Mouse (Mus musculus) v-Abl transformed pro-B cells (cell line): ENCODE data around the gene Gm45062.

Experiments
- in situ Hi-C, 2 experiments: fragments of 400-800 bp; cut with MboI; formaldehyde crosslinking; loops; one replicate each; pipeline ENCODE4 v1.15.1; 2025; ENCODE audit not compliant: unreplicated experiment in 2 of 2

Gene Gm45062

DNA sequence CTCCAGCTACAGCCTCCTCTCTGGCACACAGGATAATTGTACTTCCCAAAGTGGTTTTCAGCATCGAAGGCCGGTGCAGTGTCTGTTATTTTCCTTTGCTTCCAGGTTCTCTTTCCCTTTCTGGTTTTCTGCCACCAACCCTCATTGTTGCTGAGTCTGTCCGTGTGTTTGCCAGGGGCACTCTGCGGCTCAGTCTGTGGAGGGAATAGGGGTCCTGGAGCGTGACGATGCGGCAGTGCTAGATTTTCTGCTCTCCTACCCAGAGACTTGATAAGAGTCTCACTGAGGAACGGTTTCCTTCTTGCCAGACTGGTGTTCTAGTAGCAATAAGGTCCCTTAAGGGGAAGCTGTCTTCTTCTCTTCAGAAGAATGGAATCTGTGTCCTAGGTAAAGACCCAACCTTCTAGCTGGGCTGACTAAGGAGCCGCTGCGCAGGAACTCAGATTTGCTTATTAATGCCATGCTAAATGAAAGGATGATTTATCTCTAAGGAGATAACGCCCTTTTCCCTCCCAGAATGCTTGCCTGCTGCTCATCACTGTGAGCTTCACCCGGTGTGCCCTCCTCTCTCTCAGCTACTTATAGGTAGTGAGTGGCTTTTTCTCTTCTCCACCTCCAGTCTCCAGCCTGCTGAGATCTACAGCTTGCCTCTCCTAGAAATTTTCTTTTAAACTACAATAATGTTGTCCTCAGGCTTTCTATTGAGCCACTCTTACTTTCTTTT, 104.9 kb downstream of the Gm45062 start:
- in situ Hi-C loops = no loop called here

DNA sequence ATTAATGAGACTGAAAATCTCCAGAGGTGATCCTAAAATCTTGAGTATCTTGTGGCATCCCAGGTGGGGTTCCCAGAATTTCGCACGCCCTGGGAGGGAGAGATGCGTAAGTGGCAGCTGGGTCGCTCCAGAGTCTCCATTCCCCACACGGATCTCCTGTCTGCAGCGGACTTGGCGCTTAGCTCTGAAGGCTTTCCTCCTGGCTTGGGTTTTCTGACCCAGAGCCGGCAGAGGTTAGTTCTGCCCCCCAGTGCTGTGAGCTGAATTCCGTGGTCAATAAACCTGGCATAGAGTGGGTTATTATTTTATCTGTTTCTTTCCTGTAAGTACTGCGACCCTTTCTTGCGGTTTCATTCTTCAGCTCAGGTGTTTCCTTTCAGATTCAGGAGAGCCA, 105.5 kb downstream of the Gm45062 start:
- in situ Hi-C loops = no loop called here

DNA sequence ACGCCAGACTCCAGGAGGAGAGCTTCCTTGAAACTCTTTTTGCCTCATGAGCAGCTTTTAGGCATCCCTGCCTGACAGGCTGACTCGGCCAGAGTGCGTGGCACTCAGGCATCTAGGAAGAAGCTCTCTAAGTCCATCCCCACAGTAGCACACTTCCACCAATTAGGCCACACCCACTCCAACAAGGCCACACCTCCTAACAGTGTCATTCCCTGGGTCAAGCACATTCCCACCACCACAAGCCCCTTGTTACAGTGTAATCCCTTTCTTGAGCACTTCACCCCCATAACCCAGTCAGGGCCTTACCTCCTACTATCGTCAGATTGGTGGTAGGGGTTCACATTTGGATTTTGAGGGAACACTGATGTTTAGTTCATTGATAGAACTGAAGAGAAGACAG, 108.4 kb downstream of the Gm45062 start:
- in situ Hi-C loops = no loop called here

DNA sequence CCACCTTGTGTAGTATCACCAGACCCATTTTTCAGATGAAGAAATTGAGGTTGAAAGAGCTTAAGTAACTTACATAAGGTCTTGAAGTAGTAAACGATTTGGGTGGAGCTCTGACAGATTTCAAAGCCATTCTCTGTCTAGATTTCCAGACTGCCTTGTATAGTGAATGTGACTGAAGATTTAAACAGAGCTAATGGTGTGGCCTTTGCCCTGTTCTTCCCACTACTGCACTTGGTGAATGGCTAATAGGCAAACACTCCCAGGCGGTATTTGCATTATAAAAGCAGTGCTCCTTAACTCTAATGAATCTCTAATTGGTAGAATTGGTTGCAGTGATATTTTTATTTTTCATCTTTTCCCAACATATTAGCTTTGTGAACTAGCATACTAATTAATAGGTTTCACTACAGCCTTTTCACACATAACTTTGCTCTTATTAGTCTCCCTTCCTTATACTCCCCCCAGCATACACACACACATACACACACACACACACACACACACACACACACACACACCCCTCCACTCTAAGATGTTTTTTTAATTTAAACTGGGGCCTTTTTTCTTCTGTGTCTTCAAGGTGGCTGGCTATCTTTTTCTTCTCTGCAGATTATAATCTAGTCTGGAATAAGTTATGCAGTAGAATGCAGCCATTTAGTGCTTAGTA, 109.1 kb downstream of the Gm45062 start:
- in situ Hi-C loops = no loop called here

DNA sequence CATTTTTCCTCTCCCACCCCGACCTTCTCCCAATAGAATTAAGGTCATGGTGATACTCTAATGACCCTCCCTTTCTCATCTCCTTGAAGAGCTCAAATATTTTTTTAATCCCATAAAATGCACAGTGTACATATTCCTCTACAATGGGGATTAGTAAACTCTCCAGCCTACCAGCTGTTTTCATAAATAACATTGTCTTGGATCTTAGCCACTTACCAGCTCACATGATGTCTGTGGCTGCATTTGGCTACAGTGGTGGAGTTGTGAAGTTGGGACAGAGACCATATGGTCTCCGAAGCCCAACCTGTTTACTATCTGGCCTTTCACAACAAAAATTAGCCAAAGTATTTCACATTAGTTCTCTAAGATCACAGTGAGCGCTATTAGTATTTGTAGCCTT, 111.4 kb downstream of the Gm45062 start:
- in situ Hi-C loops = no loop called here

DNA sequence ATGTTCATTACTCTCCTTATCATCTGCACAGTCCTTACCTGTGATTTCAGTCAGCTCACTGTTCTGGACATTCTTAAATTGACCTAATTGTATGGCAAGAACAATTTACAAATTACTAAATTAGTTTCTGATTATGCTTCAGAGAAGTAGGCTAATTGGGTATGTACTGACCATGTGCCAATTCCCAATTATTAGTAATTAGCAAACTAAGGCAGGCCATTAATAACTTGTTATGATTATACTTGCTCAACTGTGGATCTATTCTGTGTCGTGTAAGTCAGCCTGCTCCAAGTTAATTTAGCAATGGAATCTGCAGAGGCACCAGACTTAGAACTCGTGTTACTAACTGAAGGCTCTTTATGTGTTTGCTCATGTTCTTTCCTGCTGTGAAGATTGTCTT, 113.8 kb downstream of the Gm45062 start:
- in situ Hi-C loops = no loop called here

DNA sequence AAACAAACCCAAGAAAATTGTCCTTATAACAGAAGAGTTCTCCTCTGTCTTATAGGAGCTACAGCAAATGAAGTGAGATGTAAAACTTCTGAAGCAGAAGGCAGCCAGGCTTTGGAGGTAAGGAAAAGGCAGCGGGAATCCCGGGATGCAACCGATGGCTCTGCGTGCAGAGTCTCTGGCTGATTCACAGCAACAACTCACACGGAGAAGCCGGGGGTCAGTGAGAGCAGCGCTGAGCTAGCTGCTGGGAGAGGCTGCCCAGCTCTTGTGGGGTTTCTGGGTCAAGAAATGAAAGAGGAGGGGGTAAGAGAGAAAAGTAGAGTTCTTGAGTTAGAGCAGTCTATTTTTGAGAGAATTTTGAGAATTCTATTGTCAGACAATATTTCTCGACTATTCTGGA, 114.6 kb downstream of the Gm45062 start:
- in situ Hi-C loops = no loop called here

DNA sequence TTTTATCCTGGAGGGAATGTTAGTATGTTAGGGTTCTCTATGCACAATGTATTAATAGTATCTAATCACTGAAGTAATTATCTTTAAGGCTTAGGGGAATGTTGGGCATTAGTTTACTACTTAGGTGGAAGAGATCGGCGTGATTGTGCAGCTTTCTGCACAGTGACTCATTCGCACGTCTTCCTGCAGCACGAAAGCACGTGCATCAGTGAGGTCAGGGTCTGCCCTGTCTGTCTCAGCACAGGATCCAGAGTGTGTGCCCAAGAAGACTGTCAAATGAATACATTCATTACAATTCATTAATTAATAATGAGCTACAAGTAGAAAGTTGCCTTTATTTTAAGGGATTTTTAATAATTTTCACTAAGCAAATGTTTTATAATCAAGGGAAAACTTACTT, 115.0 kb downstream of the Gm45062 start:
- in situ Hi-C loops = no loop called here

DNA sequence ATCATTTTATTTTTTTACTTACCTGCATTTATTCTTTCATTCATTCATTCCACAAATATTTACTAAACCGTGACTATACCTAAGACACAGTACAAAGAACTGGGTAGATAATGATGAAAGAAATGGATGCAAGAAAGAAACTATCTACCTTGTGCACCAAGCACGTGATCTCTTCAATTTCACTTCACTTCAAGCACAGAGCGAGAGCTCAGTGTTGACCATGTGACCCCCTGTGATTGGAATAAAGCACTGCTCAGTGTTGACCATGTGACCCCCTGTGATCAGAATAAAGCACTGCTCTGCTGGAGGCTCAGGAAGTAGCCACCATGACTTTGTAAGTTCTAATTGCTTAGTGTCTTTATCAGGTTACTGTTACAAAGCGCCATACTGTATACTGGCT, 115.5 kb downstream of the Gm45062 start:
- in situ Hi-C loops = no loop called here

DNA sequence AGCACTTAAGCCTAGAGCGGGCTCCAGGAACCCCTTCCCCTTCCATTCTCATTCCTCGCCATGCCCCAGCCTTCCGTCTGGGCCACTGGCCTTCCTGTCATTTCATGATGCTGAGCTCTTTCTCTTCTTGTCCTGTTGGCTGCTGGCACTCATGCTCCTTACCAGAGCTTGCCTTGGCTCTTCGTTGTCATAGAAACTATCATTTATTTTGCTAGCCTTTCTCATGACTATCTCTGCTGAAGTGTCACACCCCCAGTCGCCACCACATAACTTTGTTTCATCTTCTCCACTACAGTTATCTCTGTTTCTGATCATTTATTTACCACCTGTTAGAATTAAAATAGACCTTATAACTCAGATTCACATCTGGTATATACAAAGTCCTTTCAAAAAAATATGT, 117.1 kb downstream of the Gm45062 start:
- in situ Hi-C loops = no loop called here

DNA sequence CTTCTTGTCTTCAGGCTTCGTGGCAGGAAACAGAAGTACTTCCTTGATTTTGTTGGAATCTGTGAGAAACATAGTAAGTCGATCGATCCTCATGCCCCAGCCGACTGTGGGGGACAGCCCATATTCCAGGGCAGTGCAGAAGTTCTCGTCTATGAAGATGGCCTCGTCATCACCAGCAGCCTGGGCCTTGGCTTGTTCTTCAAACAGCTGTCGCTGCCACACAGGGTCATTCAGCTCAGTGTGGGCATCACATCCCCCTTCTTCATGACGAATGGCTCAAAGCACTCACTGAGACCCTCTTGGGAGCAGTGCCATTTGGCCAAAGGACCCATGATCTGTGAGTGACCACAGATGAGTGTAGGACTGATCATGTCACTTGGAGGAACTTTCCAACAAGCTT, 118.4 kb downstream of the Gm45062 start:
- in situ Hi-C loops = no loop called here

DNA sequence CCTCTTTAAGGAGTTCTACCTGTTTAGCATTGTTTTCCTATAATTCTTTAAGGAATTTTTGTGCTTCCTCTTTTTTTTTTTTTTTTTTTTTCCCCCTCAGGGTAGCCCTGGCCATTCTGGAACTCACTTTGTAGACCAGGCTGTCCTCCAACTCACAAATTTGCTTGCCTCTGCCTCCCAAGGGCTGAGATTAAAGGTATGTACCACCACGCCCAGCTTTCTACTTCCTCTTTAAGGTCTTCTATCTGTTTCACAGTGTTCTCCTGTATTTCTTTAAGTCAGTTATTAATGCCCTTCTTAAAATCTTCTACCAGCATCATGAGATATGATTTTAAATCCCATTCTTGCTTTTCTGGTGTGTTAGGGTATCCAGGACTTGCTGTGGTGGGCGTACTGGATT, 130.1 kb downstream of the Gm45062 start:
- in situ Hi-C loops = no loop called here

DNA sequence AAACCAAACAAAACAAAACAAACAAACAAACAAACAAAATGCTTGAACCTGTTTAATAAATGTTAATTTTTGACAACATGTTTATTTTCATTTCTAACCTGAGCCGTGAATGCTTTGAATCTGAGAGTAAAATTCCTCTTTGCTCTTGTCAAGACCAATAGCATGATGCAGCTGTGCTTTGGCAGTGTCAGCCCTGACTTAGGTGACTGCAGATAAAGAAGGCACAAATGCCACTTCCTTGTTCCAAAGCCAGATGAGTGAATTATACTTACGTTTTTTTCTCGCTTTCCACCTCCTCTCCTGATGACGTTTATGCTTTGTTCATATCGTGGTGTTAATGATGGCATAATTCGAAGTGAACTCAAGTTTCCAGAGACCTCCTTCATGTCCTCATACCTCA, 131.0 kb downstream of the Gm45062 start:
- in situ Hi-C loops = no loop called here

DNA sequence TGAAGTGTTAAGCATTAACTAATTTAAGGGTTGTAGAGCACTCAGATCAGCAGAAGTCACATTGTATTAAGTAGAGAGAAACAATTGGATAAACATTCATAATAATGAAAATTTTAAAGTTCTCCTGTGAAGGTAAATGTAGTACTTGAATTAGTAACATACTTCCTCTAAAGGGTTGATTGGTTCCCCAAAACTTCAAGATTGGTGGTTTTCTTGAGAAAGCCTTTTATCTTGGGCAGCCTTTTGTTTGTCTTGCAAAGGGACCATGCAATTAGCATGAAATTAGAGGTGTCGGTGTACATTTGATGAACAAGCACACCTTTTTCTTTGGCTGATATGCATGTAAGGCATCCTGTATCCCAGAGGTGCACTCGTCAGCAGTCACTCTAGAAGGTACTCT, 131.7 kb downstream of the Gm45062 start:
- in situ Hi-C loops = no loop called here

DNA sequence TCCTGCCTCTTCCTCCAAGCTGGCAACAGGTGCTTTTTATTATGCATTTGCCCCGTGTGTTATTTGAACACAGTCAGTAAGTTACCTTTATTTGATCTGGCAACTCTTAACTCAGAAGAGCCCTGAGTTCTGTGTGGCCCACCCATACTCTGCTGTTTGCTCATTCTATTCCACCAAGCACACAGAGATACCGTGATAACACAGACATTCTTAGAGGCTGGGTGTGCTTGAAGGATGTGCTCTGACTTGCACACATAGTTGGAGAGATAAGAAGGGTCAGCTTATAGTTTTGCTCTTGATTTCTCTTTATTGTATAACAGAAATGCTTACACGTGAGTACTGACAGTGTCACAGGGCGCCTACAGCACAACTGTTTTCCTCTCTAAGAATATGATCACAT, 133.8 kb downstream of the Gm45062 start:
- in situ Hi-C loops = no loop called here

DNA sequence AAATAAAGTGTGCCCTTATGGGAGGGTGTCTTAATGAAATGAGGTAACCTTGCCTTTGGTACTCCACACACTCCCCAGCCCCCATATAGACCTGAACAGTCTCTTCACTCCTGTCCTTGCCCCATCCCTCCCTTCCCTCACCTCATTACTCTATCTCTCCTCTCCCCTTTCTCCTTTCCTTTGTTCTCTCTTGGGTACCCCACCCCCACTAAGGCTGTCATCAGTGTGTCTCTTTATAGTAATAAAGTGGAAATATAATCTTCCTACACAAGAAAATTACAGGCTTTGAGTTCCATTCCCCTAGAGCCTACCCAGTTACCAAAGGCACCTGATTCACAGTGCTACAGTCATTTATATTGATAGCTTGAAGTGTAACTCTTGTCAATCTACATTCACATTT, 134.8 kb downstream of the Gm45062 start:
- in situ Hi-C loops = no loop called here

DNA sequence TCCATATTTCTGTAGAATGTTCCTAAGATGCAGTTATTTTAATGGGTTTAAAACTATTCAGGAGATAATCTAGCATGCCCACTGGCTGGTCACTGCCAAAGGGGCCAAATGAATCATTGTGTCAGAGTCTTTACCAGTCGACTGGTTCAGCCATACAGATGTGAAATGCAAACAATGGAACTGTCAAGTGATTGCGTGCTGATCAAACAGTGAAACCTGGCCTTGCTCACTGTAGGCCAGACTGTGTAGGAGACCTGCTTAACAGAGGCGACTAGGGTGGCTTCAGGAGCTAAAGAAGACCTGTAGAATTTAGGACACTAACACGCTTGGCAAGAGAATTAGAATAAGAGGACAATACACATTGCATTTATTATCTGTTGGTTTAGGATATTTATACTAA, 135.8 kb downstream of the Gm45062 start:
- in situ Hi-C loops = no loop called here

DNA sequence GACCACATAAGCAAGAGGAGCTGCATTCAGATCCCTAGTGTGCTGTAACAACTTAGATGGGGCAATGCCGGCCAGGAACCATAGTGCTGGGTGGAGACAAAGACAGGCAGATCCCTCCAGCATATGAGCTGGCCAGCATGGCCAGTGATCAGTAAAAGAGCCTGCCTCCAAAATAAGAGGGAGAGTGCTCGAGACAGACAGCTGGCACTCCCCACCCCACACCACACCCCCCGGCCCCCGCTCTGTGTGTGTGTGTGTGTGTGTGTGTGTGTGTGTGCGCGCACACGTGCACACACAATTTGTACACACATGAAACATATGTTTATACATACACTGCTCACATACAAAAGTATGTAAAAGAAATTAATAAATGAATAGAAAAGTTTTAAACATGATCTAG, 138.0 kb downstream of the Gm45062 start:
- in situ Hi-C loops = no loop called here

DNA sequence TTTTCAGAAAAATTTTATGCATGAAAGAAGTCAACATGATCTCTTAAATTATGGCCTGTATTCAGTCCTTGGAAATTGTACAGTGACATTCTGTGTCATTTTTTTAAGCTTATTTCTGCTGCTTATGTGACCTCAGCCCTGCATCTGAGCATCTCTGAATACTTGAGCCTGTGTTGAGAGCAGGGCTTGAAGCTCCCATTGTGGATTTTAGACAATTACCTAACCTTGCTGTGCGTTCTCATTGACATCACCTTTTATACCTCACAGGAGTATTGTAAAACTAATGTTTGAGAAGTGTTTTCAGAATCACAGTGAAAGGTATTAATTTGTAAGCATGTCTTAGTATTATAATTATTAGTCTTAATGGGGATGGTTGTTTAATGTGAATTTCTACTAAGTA, 140.5 kb downstream of the Gm45062 start:
- in situ Hi-C loops = no loop called here

DNA sequence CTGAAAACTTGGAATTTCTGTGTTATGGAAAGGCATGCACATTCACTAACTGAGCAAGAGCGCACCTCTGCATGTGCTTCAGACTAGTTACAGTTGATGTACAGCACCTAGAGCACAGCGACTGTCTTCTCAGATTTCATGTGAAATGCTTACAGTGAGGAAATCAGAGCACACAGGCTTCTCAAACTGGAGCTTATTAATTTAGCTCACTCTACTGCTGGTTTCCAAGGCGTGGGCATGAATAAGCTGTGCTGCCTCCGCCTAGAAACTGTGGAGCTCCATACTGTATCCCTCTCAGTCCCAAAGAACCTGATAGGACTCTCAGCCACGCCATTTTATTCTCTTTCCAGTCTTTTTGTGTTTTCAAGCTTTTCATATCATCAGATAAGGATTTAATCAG, 143.9 kb downstream of the Gm45062 start:
- in situ Hi-C loops = no loop called here

DNA sequence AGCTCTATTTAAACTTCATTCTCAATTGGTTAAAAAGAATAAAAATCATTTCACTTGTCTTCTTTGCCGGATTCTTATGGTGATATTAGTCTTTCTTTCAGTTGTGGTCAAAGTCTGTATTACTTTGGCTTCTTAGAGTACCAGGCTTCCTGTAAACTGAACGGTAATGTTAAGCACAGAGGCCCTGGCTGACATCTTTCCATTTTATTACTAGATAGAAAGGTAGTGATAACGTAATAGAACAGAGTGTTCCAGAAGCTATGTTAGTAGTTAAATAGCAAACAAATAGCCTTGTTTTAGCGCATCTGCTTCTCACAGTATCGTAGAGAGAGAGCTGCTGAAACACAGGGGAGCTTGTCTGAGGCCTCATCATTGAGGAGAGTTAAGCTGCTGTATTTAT, 146.6 kb downstream of the Gm45062 start:
- in situ Hi-C loops = no loop called here

DNA sequence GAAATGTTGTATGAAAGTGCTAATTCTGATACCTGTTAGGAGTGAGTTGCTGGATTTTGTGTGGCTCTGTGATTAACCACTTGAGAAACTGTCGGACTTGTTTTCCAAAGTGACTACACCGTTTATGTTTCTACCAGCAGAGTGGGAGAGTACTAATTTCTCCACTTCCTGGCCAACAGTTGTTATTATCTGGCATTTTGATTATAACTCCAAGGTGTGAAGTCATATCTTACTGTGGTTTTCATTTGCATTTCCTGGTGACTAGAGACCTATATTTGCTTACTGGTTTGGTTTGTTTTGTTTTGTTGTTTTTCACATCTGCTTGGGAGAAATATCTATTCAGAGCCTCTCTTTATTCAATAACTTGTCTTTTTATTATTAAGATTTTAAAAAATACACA, 149.1 kb downstream of the Gm45062 start:
- in situ Hi-C loops = no loop called here

DNA sequence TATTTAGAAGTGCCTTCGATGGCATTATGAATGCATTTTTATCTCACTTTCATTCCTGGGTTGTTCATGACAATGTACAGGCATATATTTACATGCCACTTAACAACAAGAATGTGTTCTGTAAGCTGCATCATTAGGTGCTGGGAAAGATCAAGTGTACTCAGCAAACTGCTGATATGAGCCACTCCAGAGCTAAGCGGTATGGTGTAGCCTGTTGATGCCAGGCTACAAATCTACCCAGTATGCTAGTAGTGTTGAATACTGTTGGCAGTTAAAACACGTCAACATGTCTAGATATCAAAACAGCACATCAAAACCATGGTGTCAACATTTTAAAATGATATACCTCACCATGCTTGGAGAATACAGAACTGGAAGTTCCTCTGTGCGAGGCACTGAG, 150.6 kb downstream of the Gm45062 start:
- in situ Hi-C loops = no loop called here
